Mouse (Mus musculus): ENCODE data around the gene Gm12355. TPM values are rescaled to one million over a fixed set of nuclear protein-coding genes. Genes with fewer than 3 reads are reported as not detected.
"Not testable (repeated sequence)": the region's sequence is repeated elsewhere in the genome, so short reads cannot be mapped to it uniquely, and the experiment has no call there.

The Gm12355 gene
- polyA plus RNA-seq, 1 experiment from 2014 or later = 1.8 TPM

GRCm38 (mm10) chr11:98637501-98637900, 12.0 kb upstream of the Gm12355 start:
- no peaks in the 10 kb centered on the region for H3K36me3 ChIP-seq
- H3K4me1 ChIP-seq = no peaks in the 10 kb centered on the region
- no peaks in the 10 kb centered on the region for H3K9me3 ChIP-seq (replicated peaks)
- no peaks in the 10 kb centered on the region for H3K27me3 ChIP-seq (ENCODE audit: low read depth, poor library complexity, severe bottlenecking)
- whole genome bisulfite sequencing = 89% methylated on average over 1 of the region's 1 CpGs
- H3K4me3 ChIP-seq = no peak overlapping the region
- no peak overlapping the region for H3K27ac ChIP-seq
- no peak for DNase-seq (ENCODE audit: low spot score)

GRCm38 (mm10) chr11:98635312-98635970, 10.0 kb upstream of the Gm12355 start:
- WGBS = 36% methylated on average over 10 of the region's 10 CpGs
- not testable (repeated sequence) for H3K9me3 ChIP-seq (replicated peaks); H3K27me3 ChIP-seq (ENCODE audit: low read depth, poor library complexity, severe bottlenecking); H3K4me1 ChIP-seq; H3K27ac ChIP-seq; H3K4me3 ChIP-seq; H3K36me3 ChIP-seq
- peak; percentile 37 for DNase-seq (ENCODE audit: low spot score)

DNA sequence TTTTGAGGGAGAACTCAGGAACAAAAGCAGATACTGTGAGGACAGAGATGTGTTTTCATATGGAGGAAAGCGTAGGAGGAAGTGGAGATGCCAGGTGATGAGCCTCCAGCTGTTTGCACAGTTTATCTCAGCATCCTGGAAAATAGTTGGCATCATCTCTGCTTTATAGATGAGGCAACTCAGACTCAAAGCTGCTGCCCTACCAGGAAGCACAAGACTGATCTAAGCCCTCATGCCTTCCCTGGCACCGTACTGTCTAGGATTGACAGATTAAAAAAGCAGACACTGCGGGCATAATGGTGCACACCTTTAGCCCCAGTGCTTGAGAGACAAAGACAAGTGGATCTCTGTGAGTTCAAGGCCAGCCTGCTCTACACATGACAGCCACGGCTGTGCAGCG, 5.2 kb upstream of the Gm12355 start:
- H3K9me3 ChIP-seq (replicated peaks) = no peaks in the 10 kb centered on the region
- H3K4me1 ChIP-seq = no peaks in the 10 kb centered on the region
- 89% methylated on average over 5 of the region's 5 CpGs for WGBS
- no peaks in the 10 kb centered on the region for H3K36me3 ChIP-seq
- DNase-seq (ENCODE audit: low spot score) = no peak
- 0 out of 2 replicates have a peak, but pooled peaks cover 5% of the 10 kb centered on the region for H3K27me3 ChIP-seq (ENCODE audit: low read depth, poor library complexity, severe bottlenecking)
- H3K4me3 ChIP-seq = no peak overlapping the region
- H3K27ac ChIP-seq = no peak overlapping the region

DNA sequence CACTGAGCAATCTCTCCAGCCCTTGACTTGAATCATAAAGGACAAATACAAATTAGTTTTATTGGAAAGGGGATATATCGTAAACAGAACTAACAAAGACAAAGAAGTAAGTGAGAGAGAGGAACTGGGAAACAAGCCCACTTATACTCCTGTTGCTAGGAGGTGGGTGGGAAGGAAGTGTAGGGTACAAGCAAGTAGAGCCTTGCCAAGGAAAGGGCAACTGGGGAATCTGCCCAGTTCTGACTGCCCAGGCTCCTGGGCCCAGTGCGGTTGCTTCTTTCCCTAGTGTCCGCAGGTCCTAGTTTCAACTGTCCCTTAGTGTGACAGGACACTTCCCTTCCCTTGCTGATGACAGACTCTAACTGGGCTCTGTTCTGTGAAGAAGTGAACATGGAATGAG, 3.2 kb upstream of the Gm12355 start:
- no peak overlapping the region for H3K4me3 ChIP-seq
- H3K4me1 ChIP-seq = no peaks in the 10 kb centered on the region
- no peak for DNase-seq (ENCODE audit: low spot score)
- no peak overlapping the region for H3K27ac ChIP-seq
- no peaks in the 10 kb centered on the region for H3K9me3 ChIP-seq (replicated peaks)
- 0 out of 2 replicates have a peak, but pooled peaks cover 5% of the 10 kb centered on the region for H3K27me3 ChIP-seq (ENCODE audit: low read depth, poor library complexity, severe bottlenecking)
- H3K36me3 ChIP-seq = no peaks in the 10 kb centered on the region
- WGBS = 95% methylated on average over 3 of the region's 3 CpGs

DNA sequence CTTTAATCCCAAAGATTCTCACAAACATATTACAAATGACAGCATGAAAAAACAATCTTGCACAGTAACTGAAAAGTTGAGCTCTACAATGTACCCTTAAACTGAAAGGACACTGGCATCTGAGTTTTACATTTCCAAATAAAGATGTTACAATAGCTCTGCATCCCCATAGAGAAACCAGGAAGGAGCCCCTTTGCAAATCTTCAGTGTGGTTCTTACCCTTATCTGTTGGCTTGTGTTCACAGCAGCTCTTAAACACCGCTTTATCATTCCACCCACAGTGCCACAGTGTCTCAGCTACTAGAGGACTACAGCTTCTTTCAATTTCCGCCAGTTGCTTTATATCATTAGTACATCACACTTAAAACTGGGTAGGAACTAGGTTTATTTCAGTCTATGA, 1.1 kb downstream of the Gm12355 start:
- DNase-seq (ENCODE audit: low spot score); H3K36me3 ChIP-seq; H3K27ac ChIP-seq; H3K27me3 ChIP-seq (ENCODE audit: low read depth, poor library complexity, severe bottlenecking); H3K4me1 ChIP-seq; H3K9me3 ChIP-seq (replicated peaks); H3K4me3 ChIP-seq: not testable (repeated sequence)
- 98% methylated on average over 2 of the region's 2 CpGs for WGBS

DNA sequence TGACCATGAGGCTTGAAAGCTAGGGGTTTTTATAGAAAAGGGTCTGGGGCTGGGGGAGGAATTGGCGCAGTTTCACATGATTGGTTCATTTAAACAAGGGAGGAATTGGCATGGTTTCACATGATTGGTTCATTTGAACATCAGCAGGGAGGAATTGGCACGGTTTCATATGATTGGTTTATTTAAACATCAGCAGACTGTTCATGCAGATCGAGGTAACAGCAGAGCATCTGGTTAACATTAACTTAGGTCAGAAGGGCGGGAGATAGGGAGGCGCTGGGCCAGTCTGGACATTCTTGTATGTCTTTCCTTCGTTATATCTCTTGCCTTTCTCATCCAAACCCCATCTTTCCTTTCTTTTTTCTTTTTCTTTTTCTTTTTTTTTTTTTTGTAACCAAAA, 1.5 kb downstream of the Gm12355 start:
- not testable (repeated sequence) for H3K4me3 ChIP-seq; DNase-seq (ENCODE audit: low spot score); H3K27ac ChIP-seq; H3K27me3 ChIP-seq (ENCODE audit: low read depth, poor library complexity, severe bottlenecking); H3K4me1 ChIP-seq; H3K36me3 ChIP-seq; H3K9me3 ChIP-seq (replicated peaks)
- 81% methylated on average over 6 of the region's 6 CpGs for WGBS

GRCm38 (mm10) chr11:98620791-98621190, 4.7 kb downstream of the Gm12355 start:
- Histone ChIP-seq H3K27ac (no peak overlapping the region), H3K9me3 (replicated peaks) (no peaks in the 10 kb centered on the region), H3K27me3 (ENCODE audit: low read depth, poor library complexity, severe bottlenecking) (no peaks in the 10 kb centered on the region), H3K4me3 (no peak overlapping the region), H3K36me3 (no peaks in the 10 kb centered on the region), H3K4me1 (no peaks in the 10 kb centered on the region)
- 96% methylated on average over 13 of the region's 13 CpGs for WGBS
- DNase-seq (ENCODE audit: low spot score) = no peak

DNA sequence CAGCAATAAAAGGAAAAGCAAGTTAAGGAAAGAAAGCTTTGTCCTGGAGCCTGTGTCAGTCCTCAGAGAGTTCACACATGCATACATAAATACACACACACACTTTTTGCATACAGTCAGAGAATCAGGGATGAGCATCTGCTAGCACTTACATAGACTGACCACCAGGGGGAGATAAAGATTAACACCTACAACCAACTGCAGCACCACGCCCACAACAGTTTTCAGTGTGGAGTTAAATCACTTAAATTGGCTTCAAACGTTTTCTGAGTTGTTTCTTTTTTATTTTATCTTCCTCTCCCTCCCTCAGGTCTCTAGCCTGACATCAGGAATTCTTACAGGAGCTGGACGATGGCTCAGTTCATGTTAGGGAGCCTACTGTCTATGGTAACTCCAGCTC, 18.7 kb downstream of the Gm12355 start:
- Histone ChIP-seq H3K27me3 (ENCODE audit: low read depth, poor library complexity, severe bottlenecking) (peaks cover 19% of the 10 kb centered on the region; the same call in 1 of the 2 replicates), H3K27ac (no peak overlapping the region), H3K9me3 (replicated peaks) (no peaks in the 10 kb centered on the region), H3K36me3 (no peaks in the 10 kb centered on the region), H3K4me3 (no peak overlapping the region), H3K4me1 (peaks cover 9% of the 10 kb centered on the region)
- WGBS = 16% methylated on average over 3 of the region's 3 CpGs
- DNase-seq (ENCODE audit: low spot score) = no peak

DNA sequence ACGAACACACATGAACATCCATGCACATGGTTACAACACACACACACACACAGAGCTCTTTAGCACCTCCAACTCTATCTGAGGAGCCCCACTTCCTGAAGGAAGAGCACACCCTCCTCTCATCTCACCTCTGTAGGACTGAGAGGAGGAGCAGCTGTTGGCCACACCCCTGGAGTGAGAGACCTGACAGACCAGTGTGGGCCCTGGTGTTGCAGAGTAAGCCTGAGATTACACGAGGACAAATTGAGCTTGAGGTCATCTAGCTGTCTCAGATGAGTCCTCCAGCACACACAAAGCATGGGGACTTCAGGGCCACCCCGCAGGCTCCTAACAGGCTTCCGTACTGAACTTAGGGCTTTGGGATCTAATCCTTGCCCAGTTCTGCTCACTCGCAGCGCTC, 20.6 kb downstream of the Gm12355 start:
- WGBS = 65% methylated on average over 6 of the region's 6 CpGs
- not testable (repeated sequence) for H3K27ac ChIP-seq; H3K4me3 ChIP-seq; DNase-seq (ENCODE audit: low spot score); H3K9me3 ChIP-seq (replicated peaks); H3K36me3 ChIP-seq
- peaks cover 11% of the 10 kb centered on the region for H3K4me1 ChIP-seq
- H3K27me3 ChIP-seq (ENCODE audit: low read depth, poor library complexity, severe bottlenecking) = peaks cover 38% of the 10 kb centered on the region

- H3K27me3 ChIP-seq (ENCODE audit: low read depth, poor library complexity, severe bottlenecking) = peaks cover 44% of the 10 kb centered on the region
- H3K9me3 ChIP-seq (replicated peaks) = no peaks in the 10 kb centered on the region
Measured at GRCm38 (mm10) chr11:98603953-98604352, 21.5 kb downstream of the Gm12355 start.

DNA sequence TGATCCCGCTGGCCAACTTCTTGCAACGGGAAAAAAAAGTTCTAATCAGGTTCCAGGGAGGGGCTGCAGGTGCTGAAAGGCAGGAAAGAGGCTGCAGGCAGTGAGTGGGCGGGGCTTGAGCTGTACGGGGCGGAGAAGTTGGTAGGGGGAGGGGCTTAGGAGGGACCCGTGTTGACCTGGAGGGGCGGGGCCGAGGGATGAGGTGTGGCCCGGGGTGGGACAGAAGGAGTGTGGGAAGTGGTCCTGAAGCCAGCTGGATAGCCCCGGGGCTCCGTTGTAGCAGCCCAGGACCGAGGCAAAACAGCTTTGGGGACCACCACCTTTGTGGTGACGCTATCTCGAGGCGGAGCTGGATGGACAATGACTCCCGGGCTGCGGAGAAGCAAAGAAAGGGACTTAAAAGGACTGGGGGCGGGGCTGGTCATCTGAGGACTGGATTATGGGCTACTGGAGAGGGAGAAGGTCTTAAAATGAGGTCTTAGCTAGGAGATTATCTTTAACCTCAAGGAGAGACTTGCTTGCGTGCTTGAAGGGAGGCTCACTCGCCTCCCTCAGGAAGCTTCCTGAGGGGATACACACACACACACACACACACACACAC, 23.3 kb downstream of the Gm12355 start:
- Histone ChIP-seq H3K9me3 (replicated peaks) (no peaks in the 10 kb centered on the region), H3K36me3 (no peaks in the 10 kb centered on the region), H3K4me1 (peaks cover 15% of the 10 kb centered on the region), H3K27ac (peak overlapping the region; percentile 36), H3K4me3 (peak overlapping the region; percentile 49), H3K27me3 (ENCODE audit: low read depth, poor library complexity, severe bottlenecking) (peaks cover 58% of the 10 kb centered on the region)
- peak; percentile 69 for DNase-seq (ENCODE audit: low spot score)
- WGBS = 2% methylated on average over 19 of the region's 20 CpGs

More at GRCm38 (mm10) chr11:98603953-98604352, 21.5 kb downstream of the Gm12355 start:
- Histone ChIP-seq H3K27ac (no peak overlapping the region), H3K4me1 (peaks cover 14% of the 10 kb centered on the region), H3K4me3 (no peak overlapping the region), H3K36me3 (no peaks in the 10 kb centered on the region)
- DNase-seq (ENCODE audit: low spot score) = no peak
- WGBS = 85% methylated on average over 2 of the region's 2 CpGs

DNA sequence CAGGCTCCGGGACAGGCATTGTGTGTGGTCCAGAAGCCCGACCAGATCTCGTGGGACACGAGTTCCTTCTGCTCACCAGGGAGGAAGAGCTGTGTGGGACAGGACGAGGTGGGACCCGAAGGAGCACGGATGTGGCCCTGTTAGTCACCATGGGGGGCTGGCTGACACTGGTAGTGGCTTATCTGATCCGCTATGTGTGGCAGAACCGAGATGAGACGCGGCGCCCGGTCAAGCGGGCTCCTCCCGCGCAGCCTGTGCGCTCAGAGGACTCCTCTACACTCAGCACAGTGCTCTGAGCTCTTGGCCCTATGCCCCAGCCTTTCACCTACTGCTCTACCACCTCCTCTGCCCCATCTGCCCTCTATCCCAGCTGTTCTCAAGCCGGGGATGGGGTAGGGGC, 26.2 kb downstream of the Gm12355 start:
- peaks cover 52% of the 10 kb centered on the region for H3K27me3 ChIP-seq (ENCODE audit: low read depth, poor library complexity, severe bottlenecking)
- H3K27ac ChIP-seq = no peak overlapping the region
- 41% methylated on average over 18 of the region's 18 CpGs for WGBS
- peaks cover 15% of the 10 kb centered on the region for H3K4me1 ChIP-seq
- H3K9me3 ChIP-seq (replicated peaks) = no peaks in the 10 kb centered on the region
- H3K4me3 ChIP-seq = 0 out of 2 replicates have a peak overlapping the region, but pooled peaks have one; percentile 5
- DNase-seq (ENCODE audit: low spot score) = no peak
- H3K36me3 ChIP-seq = no peaks in the 10 kb centered on the region

DNA sequence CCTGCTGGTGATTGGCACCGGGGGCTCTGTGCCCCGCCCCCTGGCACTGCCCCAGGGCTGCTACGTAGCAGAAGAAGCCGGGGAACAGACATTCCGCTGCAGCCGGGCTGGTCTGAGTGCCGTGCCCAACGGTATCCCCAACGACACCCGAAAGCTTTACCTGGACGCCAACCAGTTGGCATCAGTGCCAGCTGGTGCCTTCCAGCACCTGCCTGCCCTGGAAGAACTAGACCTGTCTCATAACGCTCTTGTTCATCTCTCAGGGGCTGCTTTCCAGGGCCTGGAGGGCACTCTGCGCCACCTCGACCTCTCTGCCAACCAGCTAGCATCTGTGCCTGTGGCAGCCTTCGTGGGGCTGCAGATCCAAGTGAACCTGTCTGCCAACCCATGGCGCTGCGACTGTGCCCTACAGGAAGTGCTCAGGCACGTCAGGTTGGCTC, 26.6 kb downstream of the Gm12355 start:
- DNase-seq (ENCODE audit: low spot score) = no peak
- H3K36me3 ChIP-seq = no peaks in the 10 kb centered on the region
- H3K27ac ChIP-seq = no peak overlapping the region
- H3K4me1 ChIP-seq = peaks cover 15% of the 10 kb centered on the region
- no peaks in the 10 kb centered on the region for H3K9me3 ChIP-seq (replicated peaks)
- H3K4me3 ChIP-seq = 0 out of 2 replicates have a peak overlapping the region, but pooled peaks have one; percentile 5
- WGBS = 67% methylated on average over 18 of the region's 18 CpGs
- peaks cover 52% of the 10 kb centered on the region for H3K27me3 ChIP-seq (ENCODE audit: low read depth, poor library complexity, severe bottlenecking)
